Mouse (Mus musculus) bone marrow macrophage, adult 2 months (primary cell): Measurements from ENCODE around the gene Cnst. TPM values are rescaled to one million over a fixed set of nuclear protein-coding genes. Genes with fewer than 3 reads are reported as not detected.

Experiments used
- H3K27ac ChIP-seq: 2 replicates; pipeline ENCODE4 v1.5.1; 2012; ENCODE audit warnings: low read depth, low read length; ENCODE audit not compliant: insufficient read depth
- H3K4me1 ChIP-seq: 2 replicates; pipeline ENCODE4 v1.6.1; 2012; ENCODE audit warnings: low read length; ENCODE audit not compliant: control insufficient read depth, insufficient read depth
- H3K4me3 ChIP-seq: 2 replicates; pipeline ENCODE4 v1.5.1; 2012; ENCODE audit warnings: mild to moderate bottlenecking, low read length, moderate library complexity; ENCODE audit not compliant: insufficient read depth
- CTCF ChIP-seq: IDR thresholded peaks from 2 replicates; pipeline ENCODE4 v1.5.1; 2012; ENCODE audit warnings: low read depth, mild to moderate bottlenecking, low read length, moderate library complexity
- POLR2A ChIP-seq: IDR thresholded peaks from 2 replicates; pipeline ENCODE4 v1.6.1; 2012; ENCODE audit warnings: mild to moderate bottlenecking, low read depth, low read length, borderline replicate concordance
- polyA plus RNA-seq: library from polyadenylated mRNA; stranded (reverse); fragments of >200 nt; gene quantifications from 2 replicates; pipeline ENCODE4 v1.2.4, GENCODE M21; 2012; ENCODE audit not compliant: missing spikeins, insufficient read depth, insufficient read length

Gene Cnst
- polyA plus RNA-seq, result 8.9 and 11.9 TPM in 2 replicates

GRCm38 (mm10) chr1:179545768-179546550 lies at the start of gene Cnst, which contains the start of gene Tfb2m:
Gene Cnst (plus strand): TSS chr1:179546370.
Gene Tfb2m (minus strand): TSS chr1:179546267.
- peak within 1 kb of the TSS; percentile 95 for H3K4me3 ChIP-seq
- peaks cover 25% of the 10 kb centered on the region for H3K4me1 ChIP-seq
- peak within 1 kb of the TSS; percentile 67 for H3K27ac ChIP-seq

DNA sequence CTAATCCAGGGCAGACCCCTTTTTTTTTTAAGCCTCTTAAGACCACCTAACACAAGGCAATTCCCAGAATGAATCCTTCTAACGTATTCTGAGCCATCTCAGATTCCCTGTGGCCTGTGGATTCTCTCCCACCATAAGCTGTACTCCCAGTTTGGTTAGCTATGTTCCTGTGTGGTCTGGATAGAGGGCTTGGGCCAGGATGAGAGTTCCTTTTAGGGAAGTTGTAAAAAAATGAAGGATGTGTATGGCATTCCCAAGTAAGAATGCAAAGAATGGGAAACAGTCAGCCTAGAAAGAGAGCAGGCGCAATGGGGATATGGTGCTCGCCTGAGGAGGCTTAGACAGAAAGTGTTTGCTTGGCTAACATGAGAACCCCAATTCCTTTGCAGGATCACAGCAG lies 46.9 kb upstream of the Cnst start:
- no peak for TF ChIP-seq CTCF
- no peak for TF ChIP-seq POLR2A
- Histone ChIP-seq H3K4me1 (0 out of 2 replicates have a peak, but pooled peaks cover 4% of the 10 kb centered on the region), H3K27ac (no peak overlapping the region), H3K4me3 (no peak overlapping the region)

GRCm38 (mm10) chr1:179502565-179502964 lies 43.6 kb upstream of the Cnst start:
- Histone ChIP-seq H3K27ac (no peak overlapping the region), H3K4me3 (no peak overlapping the region), H3K4me1 (0 out of 2 replicates have a peak, but pooled peaks cover 4% of the 10 kb centered on the region)
- TF ChIP-seq POLR2A, result no peak
- peak; percentile 39; the same call in 1 of the 2 replicates for TF ChIP-seq CTCF

DNA sequence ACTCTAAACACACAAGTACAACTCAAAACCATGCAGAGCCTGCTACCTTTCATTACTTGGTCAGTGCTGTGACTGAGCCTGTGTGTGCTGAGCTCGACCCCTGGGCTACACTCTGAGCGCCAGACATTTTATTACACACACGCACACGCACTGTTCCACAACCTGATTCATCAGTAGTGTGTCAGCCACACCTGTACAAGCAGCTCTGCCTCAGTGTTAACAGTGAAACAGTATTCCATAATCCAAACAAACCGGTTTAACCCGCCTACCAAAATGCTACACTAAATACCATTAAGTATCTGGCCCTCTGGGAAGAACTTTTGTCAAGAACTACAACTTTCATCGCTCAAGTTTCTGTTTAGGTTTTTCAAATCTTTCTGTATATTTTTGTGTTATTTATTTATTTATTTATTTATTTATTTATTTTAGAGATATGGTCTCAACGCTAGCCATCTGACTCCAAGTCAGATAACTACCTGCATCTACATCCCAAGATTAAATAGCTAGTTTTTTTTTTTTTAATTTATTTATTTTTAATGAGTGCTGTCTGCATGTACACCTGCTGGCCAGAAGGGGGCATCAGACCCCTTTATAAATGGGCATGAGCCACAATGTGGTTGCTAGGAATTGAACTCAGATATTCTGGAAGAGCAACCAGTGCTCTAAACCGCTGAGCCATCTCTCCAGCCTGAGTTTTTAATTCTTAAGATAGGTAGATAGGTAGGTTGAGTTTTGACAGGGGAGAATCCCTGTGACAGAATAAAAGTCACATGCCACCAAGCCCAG lies 39.4 kb upstream of the Cnst start:
- no peak for TF ChIP-seq POLR2A
- no peak for TF ChIP-seq CTCF
- Histone ChIP-seq H3K4me1 (peaks cover 2% of the 10 kb centered on the region; the same call in 1 of the 2 replicates), H3K4me3 (no peak overlapping the region), H3K27ac (no peak overlapping the region)

DNA sequence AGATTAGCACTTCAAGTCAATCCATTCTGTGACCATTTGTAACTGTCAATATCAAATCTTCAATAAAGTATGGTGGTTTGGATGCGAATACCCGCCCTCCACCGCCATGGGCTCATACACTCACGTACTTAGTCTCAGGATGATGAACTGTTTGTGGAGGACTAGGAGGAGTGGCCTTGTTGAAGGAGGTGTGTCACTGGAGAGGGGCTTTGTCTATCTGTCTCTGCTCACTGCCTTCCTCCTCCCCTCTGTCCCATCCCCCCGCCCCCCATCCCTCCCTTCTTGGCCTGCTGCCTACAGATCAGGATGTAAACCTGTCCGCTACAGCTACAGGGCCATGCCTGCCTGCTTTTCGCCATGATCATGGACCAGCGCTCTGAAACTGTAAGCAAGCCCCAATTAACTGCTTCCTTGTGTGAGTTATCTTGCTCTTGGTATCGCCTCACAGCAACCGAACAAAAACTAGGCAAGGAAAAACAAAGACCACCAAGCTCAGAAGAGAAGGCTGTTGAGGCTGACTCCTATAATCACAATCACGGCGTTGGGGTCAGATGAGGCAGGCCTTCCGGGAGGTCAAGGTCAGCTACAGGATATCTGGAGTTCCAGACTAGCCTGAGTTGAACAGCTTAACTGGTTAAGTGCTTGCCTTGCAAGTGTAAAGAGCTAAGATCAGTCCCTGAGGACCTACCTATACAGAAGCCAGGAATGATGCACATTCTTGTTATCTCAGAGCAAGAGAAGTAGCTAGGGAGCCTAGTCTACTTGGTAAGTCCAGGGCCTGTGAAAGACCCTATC lies 35.4 kb upstream of the Cnst start:
- Histone ChIP-seq H3K4me1 (no peaks in the 10 kb centered on the region; the same call in 1 of the 2 replicates), H3K27ac (no peak overlapping the region), H3K4me3 (no peak overlapping the region)
- TF ChIP-seq CTCF (no peak), POLR2A (no peak)

GRCm38 (mm10) chr1:179511895-179512294 lies 34.3 kb upstream of the Cnst start:
- H3K27ac ChIP-seq, result no peak overlapping the region
- no peak for TF ChIP-seq POLR2A
- peaks cover 2% of the 10 kb centered on the region for H3K4me1 ChIP-seq
- H3K4me3 ChIP-seq, result no peak overlapping the region

GRCm38 (mm10) chr1:179516941-179517712 lies 29.0 kb upstream of the Cnst start:
- H3K4me1 ChIP-seq, result peaks cover 2% of the 10 kb centered on the region
- no peak for TF ChIP-seq CTCF
- TF ChIP-seq POLR2A, result no peak
- peak overlapping the region; percentile 17; the same call in 1 of the 2 replicates for H3K27ac ChIP-seq
- H3K4me3 ChIP-seq, result peak overlapping the region; percentile 72

- Histone ChIP-seq H3K4me1 (peaks cover 2% of the 10 kb centered on the region), H3K4me3 (peak within 1 kb of the TSS; percentile 72), H3K27ac (peak within 1 kb of the TSS; percentile 17; the same call in 1 of the 2 replicates)
- TF ChIP-seq POLR2A (no peak), CTCF (no peak)
Observed at GRCm38 (mm10) chr1:179517713-179518465, 28.3 kb upstream of the Cnst start, which contains the start of gene Smyd3. Gene Smyd3 (minus strand): TSS chr1:179518041.
